13 mouse cellular contexts compared by ENCODE assay signal in genomic region chr15:36891851-36892250, GRCm38 (mm10).
DNase-seq lines count a peak whose midpoint lies in the region; ATAC-seq and TF ChIP-seq lines count a peak whose summit lies in the region.
"Had no signal": no experiment of that assay in that cellular context is flagged by ENCODE, and none has a peak within 500 bp of the region (broad histone marks: within the 10 kb centered on the region; RNA-seq: fewer than 3 reads in every experiment).

No protein-coding gene starts in this region.

- H3K9me3 ChIP-seq in hindbrain, embryonic 10.5 days = no peaks in the 10 kb centered on the region
- H3K9me3 ChIP-seq in hindbrain, embryonic 12.5 days (replicated peaks) = no peaks in the 10 kb centered on the region
- no peaks in the 10 kb centered on the region for H3K9me3 ChIP-seq in midbrain, postnatal 0 days (ENCODE audit: low read length)
- H3K9me3 ChIP-seq: forebrain, embryonic 15.5 days; G1E; liver, embryonic 15.5 days had no signal

- no peak overlapping the region for H3K4me2 ChIP-seq in hindbrain, embryonic 12.5 days (replicated peaks)
- peak overlapping the region; percentile 38; the same call in 1 of the 2 replicates for H3K4me2 ChIP-seq in midbrain, postnatal 0 days (ENCODE audit: low read depth, low read length, poor library complexity, severe bottlenecking)
- H3K4me2 ChIP-seq: forebrain, embryonic 15.5 days; liver, embryonic 15.5 days had no signal

- H3K36me3 ChIP-seq in hindbrain, embryonic 10.5 days = no peaks in the 10 kb centered on the region
- no peaks in the 10 kb centered on the region for H3K36me3 ChIP-seq in hindbrain, embryonic 12.5 days
- no peaks in the 10 kb centered on the region for H3K36me3 ChIP-seq in midbrain, postnatal 0 days (ENCODE audit: insufficient read depth, low read length)
- H3K36me3 ChIP-seq: forebrain, embryonic 15.5 days; G1E; liver, embryonic 15.5 days had no signal

- H3K4me3 ChIP-seq in hindbrain, embryonic 10.5 days = no peak overlapping the region
- H3K4me3 ChIP-seq in hindbrain, embryonic 12.5 days = no peak overlapping the region
- H3K4me3 ChIP-seq in cerebellum, adult 2 months (replicated peaks; ENCODE audit: insufficient read depth, low read depth, low read length) = peak overlapping the region; percentile 48
- H3K4me3 ChIP-seq in midbrain, postnatal 0 days (ENCODE audit: low read depth, low read length) = no peak overlapping the region
- no peak overlapping the region for H3K4me3 ChIP-seq in layer of hippocampus, adult 2 months
- H3K4me3 ChIP-seq: forebrain, embryonic 15.5 days; liver, embryonic 15.5 days had no signal

- ATAC-seq in hindbrain, embryonic 12.5 days (ENCODE audit: low FRiP score) = no peak
- ATAC-seq in midbrain, postnatal 0 days (ENCODE audit: low FRiP score) = no peak
- ATAC-seq: forebrain, embryonic 15.5 days had no signal

- 0 out of 2 replicates have a peak overlapping the region, but pooled peaks have one; percentile 35 for H3K27ac ChIP-seq in hindbrain, embryonic 10.5 days
- H3K27ac ChIP-seq in hindbrain, embryonic 12.5 days = no peak overlapping the region
- H3K27ac ChIP-seq in cerebellum, adult 2 months (ENCODE audit: insufficient read depth, low read length) = peak overlapping the region; percentile 98
- H3K27ac ChIP-seq in midbrain, postnatal 0 days (ENCODE audit: low read depth, low read length) = peak overlapping the region; percentile 43
- H3K27ac ChIP-seq in layer of hippocampus, adult 2 months = no peak overlapping the region
- H3K27ac ChIP-seq: forebrain, embryonic 15.5 days; liver, embryonic 15.5 days had no signal

- no peak for DNase-seq in hindbrain, embryonic 10.5 days (ENCODE audit: low spot score)
- DNase-seq in cerebellum, adult 2 months = peak; percentile 36 to 56
- peak; percentile 54 to 58 for DNase-seq in cerebellum, postnatal 25 days
- DNase-seq in midbrain, postnatal 0 days (ENCODE audit: low spot score) = no peak
- no peak for DNase-seq in layer of hippocampus, adult 2 months (ENCODE audit: low spot score in 2 of 2)
- no peak for DNase-seq in embryo, embryonic 10.5 days (ENCODE audit: low spot score)
- DNase-seq: kidney, adult 2 months; kidney, postnatal 14 days; layer of hippocampus, adult 9-11 months had no signal

- peaks cover 21% of the 10 kb centered on the region for H3K4me1 ChIP-seq in hindbrain, embryonic 10.5 days (replicated peaks)
- peaks cover 10% of the 10 kb centered on the region for H3K4me1 ChIP-seq in hindbrain, embryonic 12.5 days
- peaks cover 17% of the 10 kb centered on the region; the same call in 1 of the 2 replicates for H3K4me1 ChIP-seq in cerebellum, adult 2 months (ENCODE audit: control insufficient read depth, insufficient read depth, low read length)
- peaks cover 10% of the 10 kb centered on the region for H3K4me1 ChIP-seq in midbrain, postnatal 0 days (ENCODE audit: insufficient read depth, low read length)
- H3K4me1 ChIP-seq: liver, embryonic 15.5 days had no signal

- no peak for TF ChIP-seq CTCF in cerebellum, adult 2 months (IDR thresholded peaks at IDR 0.05; ENCODE audit: borderline replicate concordance, insufficient read depth, low read depth, low read length)
- no peak for TF ChIP-seq CTCF in midbrain, postnatal 0 days (IDR thresholded peaks at IDR 0.05)
- TF ChIP-seq CTCF in layer of hippocampus, adult 2 months (conservative IDR thresholded peaks at IDR 0.05) = no peak

- H3K27me3 ChIP-seq in hindbrain, embryonic 10.5 days (ENCODE audit: insufficient read depth, poor library complexity, severe bottlenecking) = peaks cover 35% of the 10 kb centered on the region
- peaks cover 10% of the 10 kb centered on the region; the same call in 1 of the 2 replicates for H3K27me3 ChIP-seq in hindbrain, embryonic 12.5 days
- no peaks in the 10 kb centered on the region for H3K27me3 ChIP-seq in cerebellum, adult 2 months (ENCODE audit: control insufficient read depth, insufficient read depth, low read length)
- H3K27me3 ChIP-seq in midbrain, postnatal 0 days (ENCODE audit: insufficient read depth, low read length) = no peaks in the 10 kb centered on the region
- H3K27me3 ChIP-seq: forebrain, embryonic 15.5 days had no signal

- TF ChIP-seq POLR2A in cerebellum, adult 2 months (IDR thresholded peaks at IDR 0.05; ENCODE audit: borderline replicate concordance, insufficient read depth, low read length) = no peak

- WGBS in hindbrain, embryonic 10.5 days = 12% methylated on average over 12 of the region's 12 CpGs
- WGBS in hindbrain, embryonic 12.5 days = 18% methylated on average over 12 of the region's 12 CpGs
- WGBS in cerebellum, adult 2 months = 26% methylated on average over 12 of the region's 12 CpGs
- WGBS in midbrain, postnatal 0 days = 25% methylated on average over 12 of the region's 12 CpGs

- H3K9ac ChIP-seq in hindbrain, embryonic 12.5 days = no peak overlapping the region
- 0 out of 2 replicates have a peak overlapping the region, but pooled peaks have one; percentile 19 for H3K9ac ChIP-seq in midbrain, postnatal 0 days (replicated peaks; ENCODE audit: low read length, poor library complexity, severe bottlenecking)
- H3K9ac ChIP-seq: forebrain, embryonic 15.5 days; liver, embryonic 15.5 days had no signal

Comparison
In these comparisons a context has a peak if more than half of its experiments do, and no peak if none do; other contexts are left out.
1. H3K27ac ChIP-seq: peak in hindbrain, embryonic 10.5 days (single experiment), cerebellum, adult 2 months (single experiment) and midbrain, postnatal 0 days (single experiment); none in hindbrain, embryonic 12.5 days (single experiment) and layer of hippocampus, adult 2 months (single experiment).
2. DNase-seq: peak in cerebellum, adult 2 months (2 of 2) and cerebellum, postnatal 25 days (2 of 2); none in hindbrain, embryonic 10.5 days (single experiment), midbrain, postnatal 0 days (single experiment), layer of hippocampus, adult 2 months (0 of 2) and embryo, embryonic 10.5 days (single experiment).